Mouse (Mus musculus): ENCODE measurements at regions not wholly inside any gene's neighbourhood (a gene's known extent, or its start where the extent isn't known, plus 50 kb on each side); places are given as distances from the start of the nearest gene placed in this dataset.

DNA sequence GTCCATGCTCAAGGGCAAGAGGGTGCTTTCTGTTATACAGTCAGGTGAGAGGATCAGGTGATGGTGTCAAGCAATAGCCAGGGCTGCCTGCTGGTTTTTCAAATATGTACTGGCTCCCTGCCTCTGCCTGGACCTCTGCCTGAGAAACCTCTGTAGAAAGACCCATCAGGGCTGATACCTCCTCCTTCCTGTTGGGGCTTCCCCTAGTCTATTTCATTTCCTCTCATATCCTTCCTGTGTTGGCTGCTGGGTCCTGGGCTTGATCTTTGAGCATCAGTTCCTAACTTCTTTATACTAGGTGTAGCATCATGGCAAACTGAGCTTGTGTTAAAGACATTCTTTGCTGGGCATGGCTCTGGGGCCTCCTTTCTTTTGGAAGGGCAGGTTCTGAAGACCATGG, 89.5 kb downstream of the Tmem38b start:
- no peak for DNase-seq (ENCODE audit: low read depth)
- TF ChIP-seq POLR2A (IDR thresholded peaks at IDR 0.05; ENCODE audit: borderline replicate concordance, extremely low read depth, insufficient read depth, insufficient read length, poor library complexity, severe bottlenecking) (no peak), CTCF (IDR thresholded peaks at IDR 0.05; ENCODE audit: borderline replicate concordance, extremely low read depth, insufficient read depth, insufficient read length) (no peak)

DNA sequence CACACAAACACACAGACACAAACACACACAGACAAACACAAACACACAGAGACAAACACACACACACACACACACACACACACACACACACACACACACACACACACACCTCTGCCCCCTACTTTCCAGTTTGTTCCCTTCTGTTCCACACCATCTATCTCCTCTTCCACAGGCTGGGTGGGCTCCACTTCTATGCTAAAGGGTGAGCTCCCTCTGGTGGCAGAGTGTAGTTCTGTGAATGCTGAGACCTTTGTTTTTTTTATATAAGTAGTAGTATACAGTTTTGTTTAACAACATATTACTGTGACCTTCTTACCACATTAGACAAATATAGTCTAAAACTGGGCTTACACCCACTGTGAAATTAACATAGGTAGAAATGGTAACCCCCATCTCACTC, 93.3 kb downstream of the Tmem38b start:
- DNase-seq (ENCODE audit: low read depth): peak; percentile 76
- TF ChIP-seq POLR2A (IDR thresholded peaks at IDR 0.05; ENCODE audit: borderline replicate concordance, extremely low read depth, insufficient read depth, insufficient read length, poor library complexity, severe bottlenecking) (no peak), CTCF (IDR thresholded peaks at IDR 0.05; ENCODE audit: borderline replicate concordance, extremely low read depth, insufficient read depth, insufficient read length) (peak; percentile 67; the same call in 1 of the 2 replicates)

DNA sequence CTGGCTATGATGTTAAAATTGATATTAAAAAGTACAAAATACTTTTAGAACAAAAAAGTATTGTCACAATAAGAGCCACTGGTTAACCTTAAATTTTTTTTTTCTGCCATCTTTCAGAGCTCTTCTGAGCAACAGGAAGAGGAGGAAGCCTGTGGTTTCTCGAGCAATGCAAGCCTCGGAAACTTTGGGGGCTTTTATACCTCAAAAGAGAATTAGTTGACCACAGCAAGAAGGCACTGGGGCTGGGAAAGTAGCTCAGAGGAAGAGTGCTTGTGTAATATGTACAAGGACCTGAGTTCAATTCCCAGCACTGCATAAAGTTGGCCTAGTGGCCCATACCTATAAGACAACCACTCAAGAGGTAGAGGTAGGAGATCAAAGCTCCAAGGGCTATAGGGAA, 94.7 kb downstream of the Tmem38b start:
- DNase-seq (ENCODE audit: low read depth): no peak

DNA sequence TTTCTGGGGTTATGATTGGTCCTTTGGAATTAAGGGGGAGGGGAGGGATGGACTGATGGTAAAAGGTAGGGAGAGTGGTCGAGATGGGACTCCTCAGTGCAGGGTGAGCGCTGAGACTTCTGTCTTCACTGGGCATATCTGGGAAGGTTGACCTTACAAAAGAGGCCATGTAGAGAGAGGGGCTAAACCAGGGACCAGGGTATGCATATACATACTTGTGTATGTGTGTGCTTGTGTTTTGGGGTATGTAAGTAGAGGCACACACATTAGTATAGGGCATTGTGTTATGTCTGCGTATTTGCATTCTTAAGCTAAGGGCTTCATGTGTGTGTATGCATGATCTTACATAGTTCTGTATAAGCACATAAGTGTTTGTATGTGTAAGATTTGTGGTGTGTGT, 105.2 kb downstream of the Tmem38b start:
- DNase-seq (ENCODE audit: low read depth): no peak
- TF ChIP-seq POLR2A (IDR thresholded peaks at IDR 0.05; ENCODE audit: borderline replicate concordance, extremely low read depth, insufficient read depth, insufficient read length, poor library complexity, severe bottlenecking) (no peak), CTCF (IDR thresholded peaks at IDR 0.05; ENCODE audit: borderline replicate concordance, extremely low read depth, insufficient read depth, insufficient read length) (no peak)

More for the DNA sequence above, 94.7 kb downstream of the Tmem38b start:
- TF ChIP-seq CTCF (IDR thresholded peaks at IDR 0.05; ENCODE audit: borderline replicate concordance, extremely low read depth, insufficient read depth, insufficient read length) (no peak), POLR2A (IDR thresholded peaks at IDR 0.05; ENCODE audit: borderline replicate concordance, extremely low read depth, insufficient read depth, insufficient read length, poor library complexity, severe bottlenecking) (no peak)

DNA sequence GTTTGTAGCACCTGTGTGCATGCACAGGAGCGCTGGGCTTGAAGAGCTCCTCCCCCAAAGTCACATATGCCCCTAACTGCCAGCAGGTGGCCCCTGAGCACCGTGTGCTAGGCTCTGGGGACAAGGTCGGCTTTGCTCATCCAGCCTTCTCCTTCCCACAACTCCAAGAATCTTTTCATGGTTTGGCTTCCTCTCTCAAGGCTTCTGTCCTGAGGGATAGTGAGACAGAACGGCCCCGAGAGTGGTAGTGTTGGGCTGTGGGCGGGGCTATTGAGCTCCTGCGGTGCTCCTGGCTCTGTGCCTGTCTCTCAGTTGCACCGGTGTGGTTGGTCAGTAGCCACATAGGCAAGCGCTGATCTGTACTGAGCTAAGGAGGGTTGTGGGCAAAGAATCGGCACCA, 105.7 kb downstream of the Tmem38b start:
- no peak for TF ChIP-seq POLR2A (IDR thresholded peaks at IDR 0.05; ENCODE audit: borderline replicate concordance, extremely low read depth, insufficient read depth, insufficient read length, poor library complexity, severe bottlenecking)
- peak; percentile 92 for TF ChIP-seq CTCF (IDR thresholded peaks at IDR 0.05; ENCODE audit: borderline replicate concordance, extremely low read depth, insufficient read depth, insufficient read length)
- DNase-seq (ENCODE audit: low read depth): peak; percentile 92

DNA sequence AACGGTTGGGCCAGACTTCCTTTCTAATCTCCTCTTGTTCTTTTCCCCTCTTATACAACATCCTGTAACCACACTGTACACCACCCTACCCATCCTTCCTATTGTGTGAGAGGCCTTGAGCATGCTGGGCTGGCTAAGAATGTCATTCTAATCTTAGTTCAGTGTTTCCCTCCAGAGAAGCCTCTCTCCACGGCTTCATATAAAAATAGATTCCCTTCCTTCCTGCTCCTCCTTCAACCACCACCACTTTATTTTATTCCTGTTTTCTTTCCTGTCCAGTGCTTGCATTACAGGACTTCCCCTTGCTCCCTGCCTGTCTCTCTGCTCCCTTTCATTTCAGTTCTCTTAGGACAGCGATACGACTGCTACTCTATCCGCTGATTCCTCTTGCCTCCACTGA, 109.5 kb downstream of the Tmem38b start:
- no peak for DNase-seq (ENCODE audit: low read depth)
- TF ChIP-seq POLR2A (IDR thresholded peaks at IDR 0.05; ENCODE audit: borderline replicate concordance, extremely low read depth, insufficient read depth, insufficient read length, poor library complexity, severe bottlenecking) (no peak), CTCF (IDR thresholded peaks at IDR 0.05; ENCODE audit: borderline replicate concordance, extremely low read depth, insufficient read depth, insufficient read length) (no peak)

DNA sequence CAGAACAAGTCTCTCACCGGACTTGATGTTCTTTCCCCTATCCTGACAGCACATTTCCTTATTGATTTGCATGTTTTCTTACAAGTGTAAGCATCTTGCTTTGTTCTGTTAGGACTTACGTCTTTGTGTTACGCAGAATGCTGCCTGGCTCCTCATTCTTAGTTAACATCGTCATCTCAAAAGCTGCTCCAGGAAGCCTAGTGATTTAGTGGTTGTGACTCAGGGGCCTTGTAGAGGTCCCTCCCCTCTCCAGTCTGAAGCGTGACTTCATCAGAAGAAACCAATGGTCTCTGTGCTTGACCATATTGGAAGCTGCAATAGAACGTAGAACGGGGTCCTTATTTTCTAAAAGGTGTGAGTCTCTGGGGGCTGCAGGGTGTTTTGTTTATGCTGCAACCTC, 122.9 kb downstream of the Tmem38b start:
- DNase-seq (ENCODE audit: low read depth): no peak
- TF ChIP-seq CTCF (IDR thresholded peaks at IDR 0.05; ENCODE audit: borderline replicate concordance, extremely low read depth, insufficient read depth, insufficient read length) (no peak), POLR2A (IDR thresholded peaks at IDR 0.05; ENCODE audit: borderline replicate concordance, extremely low read depth, insufficient read depth, insufficient read length, poor library complexity, severe bottlenecking) (no peak)

DNA sequence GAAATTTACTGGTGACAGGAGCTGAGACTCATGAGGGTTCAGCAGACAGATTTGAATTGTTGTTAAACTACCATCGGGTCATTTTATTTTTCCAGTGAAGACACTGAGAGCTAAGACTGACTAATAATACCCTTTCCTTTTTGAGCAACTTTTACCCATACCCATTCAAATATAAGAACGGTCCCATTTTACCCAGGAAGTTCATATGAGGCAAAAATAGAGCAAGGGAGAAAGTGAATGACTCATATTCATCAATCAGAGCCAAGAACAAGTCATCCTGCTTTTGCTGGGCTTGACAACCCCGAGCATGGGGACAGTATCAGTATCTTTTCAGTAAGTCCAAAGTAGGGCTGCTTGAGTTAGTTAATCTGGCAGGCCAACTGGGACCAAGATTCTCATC, 123.3 kb downstream of the Tmem38b start:
- no peak for TF ChIP-seq CTCF (IDR thresholded peaks at IDR 0.05; ENCODE audit: borderline replicate concordance, extremely low read depth, insufficient read depth, insufficient read length)
- TF ChIP-seq POLR2A (IDR thresholded peaks at IDR 0.05; ENCODE audit: borderline replicate concordance, extremely low read depth, insufficient read depth, insufficient read length, poor library complexity, severe bottlenecking): no peak
- DNase-seq (ENCODE audit: low read depth): no peak

DNA sequence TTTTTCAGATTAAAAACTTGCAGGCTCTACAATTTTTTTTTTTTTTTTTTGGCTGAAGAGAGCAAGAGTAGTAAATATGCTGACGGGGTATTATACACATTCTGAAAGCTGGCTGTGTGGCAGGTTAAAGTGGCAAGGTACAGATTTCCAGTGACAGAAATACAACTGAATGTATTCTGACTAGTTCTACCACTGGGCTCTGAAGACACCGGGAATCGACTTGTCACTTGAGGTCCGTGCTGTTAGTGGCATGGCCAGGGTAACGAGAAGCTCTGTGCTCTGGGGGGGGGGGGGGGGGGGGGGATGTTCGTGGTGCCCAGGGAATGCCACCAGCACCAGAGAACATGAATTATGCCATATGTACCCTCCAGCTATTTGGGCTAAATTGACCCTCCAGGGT, 124.7 kb downstream of the Tmem38b start:
- DNase-seq (ENCODE audit: low read depth): peak; percentile 35
- no peak for TF ChIP-seq POLR2A (IDR thresholded peaks at IDR 0.05; ENCODE audit: borderline replicate concordance, extremely low read depth, insufficient read depth, insufficient read length, poor library complexity, severe bottlenecking)
- no peak for TF ChIP-seq CTCF (IDR thresholded peaks at IDR 0.05; ENCODE audit: borderline replicate concordance, extremely low read depth, insufficient read depth, insufficient read length)

DNA sequence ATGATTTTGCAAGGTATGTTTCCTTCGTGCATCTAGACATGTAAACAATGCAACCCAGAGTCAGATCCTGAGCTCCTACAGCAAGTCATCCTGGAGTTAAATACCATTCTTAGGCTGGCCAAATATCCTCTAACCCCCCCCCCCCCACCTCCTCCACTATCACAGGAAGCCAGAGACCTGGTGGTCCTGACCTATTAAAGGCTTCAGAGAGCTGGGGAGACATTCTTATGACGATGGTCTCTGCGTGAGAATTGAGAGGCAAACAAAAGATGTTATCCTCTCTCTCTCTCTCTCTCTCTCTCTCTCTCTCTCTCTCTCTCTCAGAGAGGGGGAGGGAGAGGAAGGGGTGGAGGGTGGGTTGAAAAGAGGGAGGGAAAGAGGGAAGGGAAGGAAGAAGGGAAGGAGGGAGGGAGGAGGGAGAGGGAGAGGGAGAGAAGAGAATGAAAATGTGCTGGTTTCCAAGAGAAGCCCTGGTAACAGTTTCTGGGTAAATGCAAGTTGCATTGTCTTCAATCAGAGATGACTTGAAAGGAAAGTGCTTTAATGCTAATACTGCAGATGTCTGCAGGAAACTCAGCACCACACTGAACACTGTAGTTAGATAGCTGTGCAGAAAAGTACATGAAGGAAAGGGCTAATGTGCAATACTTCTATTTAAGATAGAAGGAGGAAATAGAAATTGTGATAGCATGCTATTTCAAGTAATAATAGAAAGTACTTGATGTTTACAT, 125.3 kb downstream of the Tmem38b start:
- DNase-seq (ENCODE audit: low read depth): peak; percentile 67
- TF ChIP-seq POLR2A (IDR thresholded peaks at IDR 0.05; ENCODE audit: borderline replicate concordance, extremely low read depth, insufficient read depth, insufficient read length, poor library complexity, severe bottlenecking) (no peak), CTCF (IDR thresholded peaks at IDR 0.05; ENCODE audit: borderline replicate concordance, extremely low read depth, insufficient read depth, insufficient read length) (no peak)

DNA sequence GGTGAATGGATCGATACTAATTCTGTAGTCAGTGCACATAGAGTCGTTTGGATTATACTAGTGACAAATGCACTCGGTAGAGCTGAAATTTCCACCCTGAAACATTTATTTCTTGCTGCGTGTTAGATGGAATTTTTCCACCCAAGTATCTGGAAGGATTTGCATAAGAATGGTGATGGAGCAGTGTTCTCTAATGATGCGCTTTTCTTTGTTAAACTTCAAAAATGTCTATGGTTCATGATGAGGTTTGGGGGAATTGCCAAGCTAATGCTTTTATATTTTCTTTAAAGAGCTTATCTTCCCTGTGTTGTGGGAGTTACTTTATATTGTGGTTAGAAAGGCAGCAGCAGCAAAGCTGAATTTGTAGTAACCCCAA, 125.9 kb downstream of the Tmem38b start:
- no peak for DNase-seq (ENCODE audit: low read depth)

DNA sequence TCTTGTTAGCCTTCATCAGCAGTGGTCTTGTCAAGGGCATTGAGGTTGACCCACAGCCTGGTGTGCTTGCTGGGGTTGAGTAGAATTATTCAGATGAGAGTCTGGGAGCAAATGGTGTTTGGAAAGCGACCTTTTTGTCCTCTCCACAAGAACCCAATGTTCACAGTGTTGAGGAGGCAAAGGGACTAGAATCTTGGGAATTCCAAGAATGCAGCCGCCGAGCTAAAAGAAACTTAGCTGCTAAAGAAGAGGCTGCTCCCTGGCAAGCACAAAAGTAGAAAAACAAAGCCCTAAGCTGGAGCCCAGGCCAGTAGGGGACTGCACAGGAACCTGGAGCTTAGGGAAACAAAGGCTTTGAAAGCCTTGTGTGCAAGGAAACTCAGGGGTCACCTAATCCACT, 126.4 kb downstream of the Tmem38b start:
- TF ChIP-seq POLR2A (IDR thresholded peaks at IDR 0.05; ENCODE audit: borderline replicate concordance, extremely low read depth, insufficient read depth, insufficient read length, poor library complexity, severe bottlenecking): no peak
- TF ChIP-seq CTCF (IDR thresholded peaks at IDR 0.05; ENCODE audit: borderline replicate concordance, extremely low read depth, insufficient read depth, insufficient read length): no peak
- DNase-seq (ENCODE audit: low read depth): peak; percentile 53

More for the DNA sequence above, 125.9 kb downstream of the Tmem38b start:
- TF ChIP-seq POLR2A (IDR thresholded peaks at IDR 0.05; ENCODE audit: borderline replicate concordance, extremely low read depth, insufficient read depth, insufficient read length, poor library complexity, severe bottlenecking) (no peak), CTCF (IDR thresholded peaks at IDR 0.05; ENCODE audit: borderline replicate concordance, extremely low read depth, insufficient read depth, insufficient read length) (no peak)

All from brain, embryonic 14.5 days (tissue).